Mouse (Mus musculus): ENCODE measurements around the gene Ncoa1.

- no peak for TF ChIP-seq SMC3 (IDR thresholded peaks at IDR 0.05; ENCODE audit: low read depth, low read length)
- TF ChIP-seq E2F4 (IDR thresholded peaks at IDR 0.05; ENCODE audit: borderline replicate concordance, low read depth, low read length), result no peak
- TF ChIP-seq POLR2A (IDR thresholded peaks at IDR 0.05; ENCODE audit: control insufficient read depth in 1 of 2, insufficient read depth in 1 of 2, low read depth in 1 of 2, low read length in 2 of 2, poor library complexity in 1 of 2), result no peak
- TF ChIP-seq USF1 (IDR thresholded peaks at IDR 0.05; ENCODE audit: low read depth, low read length), result no peak
- TF ChIP-seq CTCF (IDR thresholded peaks at IDR 0.05 in 2 of 3, conservative IDR thresholded peaks at IDR 0.05 in 1 of 3; ENCODE audit: control insufficient read depth in 1 of 3, insufficient read depth in 1 of 3, low read depth in 2 of 3, low read length in 3 of 3, poor library complexity in 1 of 3, severe bottlenecking in 1 of 3), result no peak
- TF ChIP-seq JUND (IDR thresholded peaks at IDR 0.05; ENCODE audit: low read depth, low read length), result no peak
- no peak for TF ChIP-seq MAZ (IDR thresholded peaks at IDR 0.05; ENCODE audit: low read depth, low read length)
Measured at GRCm38 (mm10) chr12:4430061-4430825, 46.7 kb downstream of the Ncoa1 start.

All from MEL (cell line).